Mouse (Mus musculus): ENCODE measurements around the gene 9930111J21Rik2.
"Not testable (repeated sequence)": the region's sequence is repeated elsewhere in the genome, so short reads cannot be mapped to it uniquely, and the experiment has no call there.

Gene 9930111J21Rik2

GRCm38 (mm10) chr11:49051093-49051891, at the start of gene 9930111J21Rik2:
Gene 9930111J21Rik2, minus strand, starts transcription at chr11:49051242.
- DNase-seq (ENCODE audit: low spot score in 2 of 2), result not testable (repeated sequence)

GRCm38 (mm10) chr11:49100409-49100808, 49.4 kb upstream of the 9930111J21Rik2 start:
- no peak for DNase-seq (ENCODE audit: low spot score in 2 of 2)

GRCm38 (mm10) chr11:49095367-49095766, 44.3 kb upstream of the 9930111J21Rik2 start:
- DNase-seq (ENCODE audit: low spot score in 2 of 2), result no peak

- no peak for DNase-seq (ENCODE audit: low spot score in 2 of 2)
Observed at GRCm38 (mm10) chr11:49093861-49094660, 43.0 kb upstream of the 9930111J21Rik2 start.

- no peak for DNase-seq (ENCODE audit: low spot score in 2 of 2)
Observed at GRCm38 (mm10) chr11:49092786-49093185, 41.7 kb upstream of the 9930111J21Rik2 start.

GRCm38 (mm10) chr11:49092053-49092586, 41.1 kb upstream of the 9930111J21Rik2 start:
- no peak for DNase-seq (ENCODE audit: low spot score in 2 of 2)

- no peak for DNase-seq (ENCODE audit: low spot score in 2 of 2)
Observed at GRCm38 (mm10) chr11:49091171-49091570, 40.1 kb upstream of the 9930111J21Rik2 start.

- no peak for DNase-seq (ENCODE audit: low spot score in 2 of 2)
Observed at GRCm38 (mm10) chr11:49090551-49090950, 39.5 kb upstream of the 9930111J21Rik2 start.

- DNase-seq (ENCODE audit: low spot score in 2 of 2), result no peak
Observed at GRCm38 (mm10) chr11:49089735-49090507, 38.9 kb upstream of the 9930111J21Rik2 start.

- no peak for DNase-seq (ENCODE audit: low spot score in 2 of 2)
Observed at GRCm38 (mm10) chr11:49088990-49089652, 38.1 kb upstream of the 9930111J21Rik2 start.

GRCm38 (mm10) chr11:49087830-49088616, 37.0 kb upstream of the 9930111J21Rik2 start:
- no peak for DNase-seq (ENCODE audit: low spot score in 2 of 2)

GRCm38 (mm10) chr11:49086858-49087361, 35.9 kb upstream of the 9930111J21Rik2 start:
- no peak for DNase-seq (ENCODE audit: low spot score in 2 of 2)

GRCm38 (mm10) chr11:49084875-49085274, 33.8 kb upstream of the 9930111J21Rik2 start:
- no peak for DNase-seq (ENCODE audit: low spot score in 2 of 2)

GRCm38 (mm10) chr11:49084385-49084784, 33.3 kb upstream of the 9930111J21Rik2 start:
- no peak for DNase-seq (ENCODE audit: low spot score in 2 of 2)

- no peak for DNase-seq (ENCODE audit: low spot score in 2 of 2)
Observed at GRCm38 (mm10) chr11:49083808-49084207, 32.8 kb upstream of the 9930111J21Rik2 start.

GRCm38 (mm10) chr11:49083146-49083545, 32.1 kb upstream of the 9930111J21Rik2 start:
- no peak for DNase-seq (ENCODE audit: low spot score in 2 of 2)

- DNase-seq (ENCODE audit: low spot score in 2 of 2), result no peak
Observed at GRCm38 (mm10) chr11:49081886-49082285, 30.8 kb upstream of the 9930111J21Rik2 start.

GRCm38 (mm10) chr11:49081356-49081755, 30.3 kb upstream of the 9930111J21Rik2 start:
- DNase-seq (ENCODE audit: low spot score in 2 of 2), result no peak

GRCm38 (mm10) chr11:49080636-49081035, 29.6 kb upstream of the 9930111J21Rik2 start:
- DNase-seq (ENCODE audit: low spot score in 2 of 2), result no peak

GRCm38 (mm10) chr11:49078719-49079118, 27.7 kb upstream of the 9930111J21Rik2 start:
- no peak for DNase-seq (ENCODE audit: low spot score in 2 of 2)
